Comparison of ENCODE assay signal across 8 mouse cellular contexts in the genomic region with DNA sequence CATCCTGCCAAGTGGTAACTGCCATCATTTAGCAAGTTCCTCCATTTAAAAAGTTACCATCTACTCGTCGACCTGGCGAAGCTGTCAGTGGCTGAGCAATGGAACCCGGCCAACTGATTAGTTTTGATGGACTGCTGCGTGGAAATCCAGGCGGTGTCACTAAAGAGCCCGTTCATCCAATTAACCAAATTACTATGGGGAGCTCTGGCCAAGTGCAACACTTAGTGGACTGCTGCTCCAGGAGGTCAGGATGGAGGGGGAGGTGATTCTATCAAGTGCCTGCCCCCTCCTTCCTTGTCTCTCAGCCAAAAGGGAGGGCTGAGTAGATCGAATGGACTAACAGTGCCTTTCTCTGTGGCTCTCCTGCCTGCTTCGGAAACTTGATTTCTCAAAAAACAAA.
DNase-seq lines count a peak whose midpoint lies in the region; ATAC-seq and TF ChIP-seq lines count a peak whose summit lies in the region.

No protein-coding gene starts in this region.

- H3K4me1 ChIP-seq in midbrain, embryonic 14.5 days (ENCODE audit: control insufficient read depth, insufficient read depth, low read length), result no peaks in the 10 kb centered on the region
- no peaks in the 10 kb centered on the region for H3K4me1 ChIP-seq in midbrain, embryonic 11.5 days (ENCODE audit: control insufficient read depth, insufficient read depth, low read length)
- H3K4me1 ChIP-seq in kidney, embryonic 16.5 days (ENCODE audit: insufficient read depth, low read length), result peaks cover 9% of the 10 kb centered on the region; the same call in 1 of the 2 replicates

- ATAC-seq in midbrain, embryonic 14.5 days (ENCODE audit: low FRiP score, low TSS enrichment), result no peak
- no peak for ATAC-seq in midbrain, embryonic 11.5 days (ENCODE audit: low FRiP score)
- ATAC-seq in kidney, embryonic 16.5 days (ENCODE audit: low FRiP score, low TSS enrichment), result peak; percentile 51; the same call in 1 of the 2 replicates

- no peak for TF ChIP-seq CTCF in gastrocnemius, adult 2 months (IDR thresholded peaks at IDR 0.05)

- H3K9ac ChIP-seq in midbrain, embryonic 14.5 days (replicated peaks; ENCODE audit: low read length), result no peak overlapping the region
- no peak overlapping the region for H3K9ac ChIP-seq in midbrain, embryonic 11.5 days (ENCODE audit: low read length)
- no peak overlapping the region for H3K9ac ChIP-seq in kidney, embryonic 16.5 days (replicated peaks; ENCODE audit: low read length)

- H3K27me3 ChIP-seq in midbrain, embryonic 14.5 days (ENCODE audit: control insufficient read depth, insufficient read depth, low read length), result no peaks in the 10 kb centered on the region
- no peaks in the 10 kb centered on the region for H3K27me3 ChIP-seq in midbrain, embryonic 11.5 days (ENCODE audit: control insufficient read depth, insufficient read depth, low read length)
- H3K27me3 ChIP-seq in kidney, embryonic 16.5 days (ENCODE audit: insufficient read depth, low read length), result peaks cover 16% of the 10 kb centered on the region

- WGBS in midbrain, embryonic 14.5 days, result 45% methylated on average over 9 of the region's 9 CpGs
- WGBS in midbrain, embryonic 11.5 days, result 54% methylated on average over 9 of the region's 9 CpGs
- 26% methylated on average over 9 of the region's 9 CpGs for WGBS in kidney, embryonic 16.5 days

- H3K4me3 ChIP-seq in gastrocnemius, adult 2 months, result peak overlapping the region; percentile 21
- H3K4me3 ChIP-seq in midbrain, embryonic 14.5 days (replicated peaks; ENCODE audit: low read depth, low read length), result no peak overlapping the region
- no peak overlapping the region for H3K4me3 ChIP-seq in midbrain, embryonic 11.5 days (ENCODE audit: low read depth, low read length)
- no peak overlapping the region for H3K4me3 ChIP-seq in kidney, embryonic 16.5 days (ENCODE audit: low read length)

- no peak overlapping the region for H3K4me2 ChIP-seq in midbrain, embryonic 14.5 days (ENCODE audit: low read length)
- no peak overlapping the region for H3K4me2 ChIP-seq in midbrain, embryonic 11.5 days
- no peak overlapping the region for H3K4me2 ChIP-seq in kidney, embryonic 16.5 days (replicated peaks; ENCODE audit: low read depth, low read length)

- intact Hi-C loops in gastrocnemius, adult 2 months (cut with DNase I), result no loop called here

- no peaks in the 10 kb centered on the region for H3K36me3 ChIP-seq in midbrain, embryonic 14.5 days (ENCODE audit: control insufficient read depth, insufficient read depth, low read length)
- H3K36me3 ChIP-seq in midbrain, embryonic 11.5 days (ENCODE audit: control insufficient read depth, insufficient read depth, low read length), result no peaks in the 10 kb centered on the region
- no peaks in the 10 kb centered on the region for H3K36me3 ChIP-seq in kidney, embryonic 16.5 days (ENCODE audit: insufficient read depth, low read length)

- no peaks in the 10 kb centered on the region for H3K9me3 ChIP-seq in midbrain, embryonic 14.5 days (ENCODE audit: control insufficient read depth, low read length)
- H3K9me3 ChIP-seq in midbrain, embryonic 11.5 days (ENCODE audit: control insufficient read depth, low read length), result no peaks in the 10 kb centered on the region
- H3K9me3 ChIP-seq in kidney, embryonic 16.5 days (ENCODE audit: low read length), result no peaks in the 10 kb centered on the region

- DNase-seq in gastrocnemius, adult 2 months, result peak; percentile 34
- no peak for DNase-seq in gastrocnemius, postnatal 4 days (ENCODE audit: low spot score in 2 of 2)
- DNase-seq in midbrain, embryonic 14.5 days, result peak; percentile 60
- no peak for DNase-seq in midbrain, embryonic 11.5 days (ENCODE audit: low spot score, missing footprints)
- DNase-seq in retina, postnatal 7 days (ENCODE audit: low read depth, low spot score), result peak; percentile 34
- no peak for DNase-seq in gastrocnemius, adult 8-10 months (ENCODE audit: low spot score in 2 of 2)
- no peak for DNase-seq in c-Kit-positive CD71-positive TER-119-positive erythroid progenitor cells, embryonic 14.5 days (ENCODE audit: low spot score)

- no peak overlapping the region for H3K27ac ChIP-seq in gastrocnemius, adult 2 months
- H3K27ac ChIP-seq in midbrain, embryonic 14.5 days (replicated peaks; ENCODE audit: low read depth, low read length), result no peak overlapping the region
- no peak overlapping the region for H3K27ac ChIP-seq in midbrain, embryonic 11.5 days (ENCODE audit: low read depth, low read length)
- no peak overlapping the region for H3K27ac ChIP-seq in kidney, embryonic 16.5 days (ENCODE audit: low read length)

Comparison
In these comparisons a context has a peak if more than half of its experiments do, and no peak if none do; other contexts are left out.
1. DNase-seq: peak in gastrocnemius, adult 2 months (single experiment), midbrain, embryonic 14.5 days (single experiment) and retina, postnatal 7 days (single experiment); none in gastrocnemius, postnatal 4 days (0 of 2), midbrain, embryonic 11.5 days (single experiment), gastrocnemius, adult 8-10 months (0 of 2) and c-Kit-positive CD71-positive TER-119-positive erythroid progenitor cells, embryonic 14.5 days (single experiment).